Mouse (Mus musculus): ENCODE data around the gene Asic2. TPM values are rescaled to one million over a fixed set of nuclear protein-coding genes. Genes with fewer than 3 reads are reported as not detected.

The Asic2 gene
- polyA plus RNA-seq, 1 experiment: not detected

- TF ChIP-seq POLR2A (IDR thresholded peaks at IDR 0.05; ENCODE audit: low read depth, low read length) (no peak), CTCF (IDR thresholded peaks at IDR 0.05; ENCODE audit: borderline replicate concordance, insufficient read depth, low read length) (no peak)
- H3K27ac ChIP-seq (ENCODE audit: insufficient read depth, low read length): no peak overlapping the region
- no peaks in the 10 kb centered on the region for H3K4me1 ChIP-seq (ENCODE audit: control insufficient read depth, insufficient read depth, low read length)
- no peak overlapping the region for H3K4me3 ChIP-seq (ENCODE audit: insufficient read depth, low read length)
These were observed 729.2 kb downstream of the Asic2 start for GRCm38 (mm10) chr11:81239091-81239490.

GRCm38 (mm10) chr11:81236070-81236469 lies 732.2 kb downstream of the Asic2 start:
- Histone ChIP-seq H3K4me3 (ENCODE audit: insufficient read depth, low read length) (no peak overlapping the region), H3K27ac (ENCODE audit: insufficient read depth, low read length) (no peak overlapping the region), H3K4me1 (ENCODE audit: control insufficient read depth, insufficient read depth, low read length) (no peaks in the 10 kb centered on the region)
- no peak for TF ChIP-seq CTCF (IDR thresholded peaks at IDR 0.05; ENCODE audit: borderline replicate concordance, insufficient read depth, low read length)
- TF ChIP-seq POLR2A (IDR thresholded peaks at IDR 0.05; ENCODE audit: low read depth, low read length): no peak

- Histone ChIP-seq H3K4me1 (ENCODE audit: control insufficient read depth, insufficient read depth, low read length) (no peaks in the 10 kb centered on the region), H3K27ac (ENCODE audit: insufficient read depth, low read length) (no peak overlapping the region), H3K4me3 (ENCODE audit: insufficient read depth, low read length) (no peak overlapping the region)
- no peak for TF ChIP-seq CTCF (IDR thresholded peaks at IDR 0.05; ENCODE audit: borderline replicate concordance, insufficient read depth, low read length)
- TF ChIP-seq POLR2A (IDR thresholded peaks at IDR 0.05; ENCODE audit: low read depth, low read length): no peak
These were observed 744.9 kb downstream of the Asic2 start for GRCm38 (mm10) chr11:81223361-81223760.

- Histone ChIP-seq H3K27ac (ENCODE audit: insufficient read depth, low read length) (no peak overlapping the region), H3K4me3 (ENCODE audit: insufficient read depth, low read length) (no peak overlapping the region), H3K4me1 (ENCODE audit: control insufficient read depth, insufficient read depth, low read length) (no peaks in the 10 kb centered on the region)
- TF ChIP-seq POLR2A (IDR thresholded peaks at IDR 0.05; ENCODE audit: low read depth, low read length) (no peak), CTCF (IDR thresholded peaks at IDR 0.05; ENCODE audit: borderline replicate concordance, insufficient read depth, low read length) (no peak)
These were observed 747.5 kb downstream of the Asic2 start for GRCm38 (mm10) chr11:81220786-81221185.

GRCm38 (mm10) chr11:81205471-81205870 lies 762.8 kb downstream of the Asic2 start:
- Histone ChIP-seq H3K4me3 (ENCODE audit: insufficient read depth, low read length) (no peak overlapping the region), H3K4me1 (ENCODE audit: control insufficient read depth, insufficient read depth, low read length) (no peaks in the 10 kb centered on the region), H3K27ac (ENCODE audit: insufficient read depth, low read length) (no peak overlapping the region)
- TF ChIP-seq CTCF (IDR thresholded peaks at IDR 0.05; ENCODE audit: borderline replicate concordance, insufficient read depth, low read length) (no peak), POLR2A (IDR thresholded peaks at IDR 0.05; ENCODE audit: low read depth, low read length) (no peak)

- TF ChIP-seq CTCF (IDR thresholded peaks at IDR 0.05; ENCODE audit: borderline replicate concordance, insufficient read depth, low read length): no peak
- no peak for TF ChIP-seq POLR2A (IDR thresholded peaks at IDR 0.05; ENCODE audit: low read depth, low read length)
- Histone ChIP-seq H3K4me1 (ENCODE audit: control insufficient read depth, insufficient read depth, low read length) (no peaks in the 10 kb centered on the region), H3K27ac (ENCODE audit: insufficient read depth, low read length) (no peak overlapping the region), H3K4me3 (ENCODE audit: insufficient read depth, low read length) (no peak overlapping the region)
These were observed 765.7 kb downstream of the Asic2 start for GRCm38 (mm10) chr11:81202578-81202977.

- TF ChIP-seq POLR2A (IDR thresholded peaks at IDR 0.05; ENCODE audit: low read depth, low read length) (no peak), CTCF (IDR thresholded peaks at IDR 0.05; ENCODE audit: borderline replicate concordance, insufficient read depth, low read length) (no peak)
- Histone ChIP-seq H3K27ac (ENCODE audit: insufficient read depth, low read length) (no peak overlapping the region), H3K4me3 (ENCODE audit: insufficient read depth, low read length) (no peak overlapping the region), H3K4me1 (ENCODE audit: control insufficient read depth, insufficient read depth, low read length) (no peaks in the 10 kb centered on the region)
These were observed 774.4 kb downstream of the Asic2 start for GRCm38 (mm10) chr11:81193856-81194255.

- no peak overlapping the region for H3K4me3 ChIP-seq (ENCODE audit: insufficient read depth, low read length)
- H3K4me1 ChIP-seq (ENCODE audit: control insufficient read depth, insufficient read depth, low read length): no peaks in the 10 kb centered on the region
- H3K27ac ChIP-seq (ENCODE audit: insufficient read depth, low read length): no peak overlapping the region
- TF ChIP-seq CTCF (IDR thresholded peaks at IDR 0.05; ENCODE audit: borderline replicate concordance, insufficient read depth, low read length): no peak
- TF ChIP-seq POLR2A (IDR thresholded peaks at IDR 0.05; ENCODE audit: low read depth, low read length): no peak
These were observed 776.1 kb downstream of the Asic2 start for GRCm38 (mm10) chr11:81192155-81192554.

- TF ChIP-seq POLR2A (IDR thresholded peaks at IDR 0.05; ENCODE audit: low read depth, low read length) (no peak), CTCF (IDR thresholded peaks at IDR 0.05; ENCODE audit: borderline replicate concordance, insufficient read depth, low read length) (no peak)
These were observed 779.2 kb downstream of the Asic2 start for GRCm38 (mm10) chr11:81189103-81189502.

GRCm38 (mm10) chr11:81187851-81188250 lies 780.4 kb downstream of the Asic2 start:
- TF ChIP-seq POLR2A (IDR thresholded peaks at IDR 0.05; ENCODE audit: low read depth, low read length) (no peak), CTCF (IDR thresholded peaks at IDR 0.05; ENCODE audit: borderline replicate concordance, insufficient read depth, low read length) (no peak)
- no peak overlapping the region for H3K27ac ChIP-seq (ENCODE audit: insufficient read depth, low read length)
- no peaks in the 10 kb centered on the region for H3K4me1 ChIP-seq (ENCODE audit: control insufficient read depth, insufficient read depth, low read length)
- no peak overlapping the region for H3K4me3 ChIP-seq (ENCODE audit: insufficient read depth, low read length)

More at GRCm38 (mm10) chr11:81189103-81189502, 779.2 kb downstream of the Asic2 start:
- Histone ChIP-seq H3K27ac (ENCODE audit: insufficient read depth, low read length) (no peak overlapping the region), H3K4me3 (ENCODE audit: insufficient read depth, low read length) (no peak overlapping the region), H3K4me1 (ENCODE audit: control insufficient read depth, insufficient read depth, low read length) (no peaks in the 10 kb centered on the region)

- H3K4me1 ChIP-seq (ENCODE audit: control insufficient read depth, insufficient read depth, low read length): no peaks in the 10 kb centered on the region
- no peak overlapping the region for H3K27ac ChIP-seq (ENCODE audit: insufficient read depth, low read length)
- H3K4me3 ChIP-seq (ENCODE audit: insufficient read depth, low read length): no peak overlapping the region
- TF ChIP-seq CTCF (IDR thresholded peaks at IDR 0.05; ENCODE audit: borderline replicate concordance, insufficient read depth, low read length) (no peak), POLR2A (IDR thresholded peaks at IDR 0.05; ENCODE audit: low read depth, low read length) (no peak)
These were observed 783.5 kb downstream of the Asic2 start for GRCm38 (mm10) chr11:81184721-81185120.

Data from embryonic fibroblast, embryonic 13.5 days (primary cell).